Mouse (Mus musculus) layer of hippocampus, adult 2 months (tissue): ENCODE results near the gene Adm. TPM values are rescaled to one million over a fixed set of nuclear protein-coding genes. Genes with fewer than 3 reads are reported as not detected.

Experiments
- DNase-seq, 2 experiments: peaks; one replicate each; pipeline ENCODE4 v3.0.0; 2022; ENCODE audit warnings: low spot score in 2 of 2
- H3K27ac ChIP-seq: fragments of 200-600 bp; 2 replicates; pipeline ENCODE4 v1.8.1; 2022
- H3K4me3 ChIP-seq: fragments of 200-600 bp; 2 replicates; pipeline ENCODE4 v1.8.1; 2022; ENCODE audit warnings: mild to moderate bottlenecking
- CTCF ChIP-seq: fragments of 200-600 bp; conservative IDR thresholded peaks from 2 replicates; pipeline ENCODE4 v1.8.1; 2022; ENCODE audit warnings: antibody characterized with exemption, mild to moderate bottlenecking, moderate library complexity
- total RNA-seq, 2 experiments: library from RNA; stranded (reverse); gene quantifications; 2 replicates each; pipeline ENCODE4 v1.2.3; 2021

Gene Adm
- total RNA-seq, 2 experiments from 2014 or later, result 1.1 to 1.6 TPM

GRCm38 (mm10) chr7:110615792-110616191 lies 11.7 kb upstream of the Adm start:
- no peak overlapping the region for H3K27ac ChIP-seq
- TF ChIP-seq CTCF, result no peak

GRCm38 (mm10) chr7:110619086-110619611 lies 8.3 kb upstream of the Adm start:
- H3K27ac ChIP-seq, result no peak overlapping the region
- no peak overlapping the region for H3K4me3 ChIP-seq
- no peak for DNase-seq
- no peak for TF ChIP-seq CTCF

More at GRCm38 (mm10) chr7:110615792-110616191, 11.7 kb upstream of the Adm start:
- no peak for DNase-seq
- no peak overlapping the region; the same call in 1 of the 2 replicates for H3K4me3 ChIP-seq

- no peak for TF ChIP-seq CTCF
- no peak for DNase-seq
- Histone ChIP-seq H3K4me3 (no peak overlapping the region), H3K27ac (no peak overlapping the region)
Measured at GRCm38 (mm10) chr7:110624067-110624466, 3.4 kb upstream of the Adm start.

DNA sequence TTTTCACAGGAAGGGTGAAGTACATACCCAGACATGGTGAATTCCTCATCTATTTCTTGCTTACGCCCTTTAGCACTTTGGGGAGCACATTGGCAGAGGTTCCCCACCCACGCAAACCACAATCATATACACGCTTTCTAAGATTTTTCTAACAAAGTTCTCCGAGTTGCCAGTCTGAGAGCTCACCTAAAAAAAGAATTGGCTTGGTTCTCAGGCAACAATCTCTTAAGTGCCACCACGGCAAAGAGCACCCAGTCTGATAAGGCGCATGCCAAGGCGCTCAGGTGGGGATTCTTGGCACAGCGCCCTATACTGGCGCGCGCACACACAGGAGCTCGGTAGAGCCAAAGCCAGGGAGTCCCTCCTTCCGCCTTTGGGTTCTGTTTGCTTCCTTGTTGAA lies 2.5 kb upstream of the Adm start:
- H3K4me3 ChIP-seq, result no peak overlapping the region
- DNase-seq, result no peak
- TF ChIP-seq CTCF, result no peak
- H3K27ac ChIP-seq, result no peak overlapping the region

DNA sequence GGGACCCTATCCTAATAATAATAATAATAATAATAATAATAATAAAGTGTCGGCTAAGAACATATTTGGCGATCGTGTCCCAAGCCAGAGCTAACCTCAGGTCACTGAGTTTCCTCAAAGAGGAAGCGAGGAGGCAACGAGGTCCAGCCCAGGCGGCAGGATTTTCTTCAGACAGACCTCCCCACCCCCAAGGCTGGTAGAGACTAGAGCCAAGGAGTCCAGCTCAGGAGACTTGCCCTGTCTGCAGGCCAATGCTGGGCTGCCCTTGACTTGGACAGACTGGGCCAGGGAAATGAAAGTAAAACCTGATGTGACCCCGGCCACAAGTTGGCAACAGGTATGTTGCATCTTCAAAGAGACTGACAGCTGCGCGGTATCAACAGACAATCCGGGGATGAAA lies 2.0 kb upstream of the Adm start:
- no peak for TF ChIP-seq CTCF

GRCm38 (mm10) chr7:110626186-110627098 lies 1.0 kb upstream of the Adm start:
- Histone ChIP-seq H3K27ac (no peak overlapping the region), H3K4me3 (no peak overlapping the region)
- no peak for DNase-seq
- TF ChIP-seq CTCF, result no peak

More for the DNA sequence above, 2.0 kb upstream of the Adm start:
- no peak overlapping the region for H3K4me3 ChIP-seq
- no peak overlapping the region for H3K27ac ChIP-seq
- no peak for DNase-seq

- Histone ChIP-seq H3K27ac (no peak overlapping the region), H3K4me3 (peak overlapping the region; percentile 59)
- peak; percentile 53 for TF ChIP-seq CTCF
- DNase-seq, result no peak
Measured at GRCm38 (mm10) chr7:110627099-110627482, 370 bp upstream of the Adm start.

DNA sequence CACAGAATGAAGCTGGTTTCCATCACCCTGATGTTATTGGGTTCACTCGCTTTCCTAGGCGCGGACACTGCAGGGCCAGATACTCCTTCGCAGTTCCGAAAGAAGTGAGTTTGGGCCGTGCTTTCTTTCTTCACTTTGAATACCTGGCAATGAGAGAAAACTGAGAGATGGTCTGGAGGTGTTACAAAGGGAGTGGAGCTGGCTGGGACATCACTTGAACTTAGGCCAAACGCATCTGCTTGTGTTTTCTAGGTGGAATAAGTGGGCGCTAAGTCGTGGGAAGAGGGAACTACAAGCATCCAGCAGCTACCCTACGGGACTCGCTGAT lies 776 bp downstream of the Adm start:
- Histone ChIP-seq H3K4me3 (peak overlapping the region; percentile 59), H3K27ac (no peak overlapping the region)
- no peak for TF ChIP-seq CTCF
- DNase-seq, result no peak

DNA sequence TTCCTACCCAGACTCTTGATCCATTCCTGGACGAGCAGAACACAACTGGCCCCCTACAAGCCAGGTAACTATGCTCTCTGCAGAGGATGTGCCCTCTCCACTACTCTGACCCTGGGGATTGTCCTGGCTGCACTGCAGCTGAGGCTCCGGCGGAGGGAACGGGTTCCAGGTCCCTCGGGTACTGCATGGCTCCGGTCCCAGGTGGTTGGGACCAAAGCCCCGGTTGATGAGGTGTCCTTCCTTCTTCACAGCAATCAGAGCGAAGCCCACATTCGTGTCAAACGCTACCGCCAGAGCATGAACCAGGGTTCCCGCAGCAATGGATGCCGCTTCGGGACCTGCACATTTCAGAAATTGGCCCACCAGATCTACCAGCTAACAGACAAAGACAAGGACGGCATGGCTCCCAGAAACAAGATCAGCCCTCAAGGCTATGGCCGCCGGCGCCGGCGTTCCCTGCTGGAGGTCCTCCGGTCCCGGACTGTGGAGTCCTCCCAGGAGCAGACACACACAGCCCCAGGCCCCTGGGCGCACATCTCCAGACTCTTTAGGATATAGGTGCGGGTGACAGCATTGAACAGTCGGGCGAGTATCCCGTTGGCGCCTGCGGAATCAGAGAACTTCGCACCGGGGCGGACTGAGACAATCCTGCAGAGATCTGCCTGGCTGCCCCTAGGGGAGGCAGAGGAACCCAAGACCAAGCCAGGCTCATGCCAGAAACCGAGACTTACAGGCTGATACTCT lies 1.3 kb downstream of the Adm start:
- Histone ChIP-seq H3K4me3 (peak overlapping the region; percentile 59), H3K27ac (no peak overlapping the region)
- TF ChIP-seq CTCF, result peak; percentile 63
- DNase-seq, result no peak

- Histone ChIP-seq H3K4me3 (peak overlapping the region; percentile 57), H3K27ac (peak overlapping the region; percentile 21; the same call in 1 of the 2 replicates)
- peak; percentile 99 for TF ChIP-seq CTCF
- DNase-seq, result peak; percentile 78 to 86
Measured at GRCm38 (mm10) chr7:110629892-110630666, 2.6 kb downstream of the Adm start.

- TF ChIP-seq CTCF, result no peak
- Histone ChIP-seq H3K27ac (no peak overlapping the region), H3K4me3 (no peak overlapping the region)
- DNase-seq, result no peak
Measured at GRCm38 (mm10) chr7:110631136-110631888, 3.9 kb downstream of the Adm start.

DNA sequence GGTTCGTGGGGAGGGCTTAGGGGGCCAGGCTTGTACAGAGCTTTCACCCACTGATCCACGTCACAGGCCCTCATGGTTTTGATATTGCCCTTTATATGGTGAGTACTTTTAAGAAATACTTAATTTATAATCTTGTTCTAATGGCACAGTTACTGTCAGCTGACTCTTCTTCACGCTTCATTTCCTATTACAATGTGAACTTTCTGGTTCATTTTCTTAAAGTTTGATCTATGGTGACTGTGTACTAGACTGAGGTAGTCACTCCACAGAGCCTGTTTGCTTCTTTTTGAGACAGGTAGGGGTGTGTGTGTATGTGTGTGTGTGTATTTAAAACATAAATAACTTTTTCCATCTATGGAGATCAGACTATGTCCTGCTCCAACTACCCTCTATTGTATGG lies 8.5 kb downstream of the Adm start:
- Histone ChIP-seq H3K4me3 (no peak overlapping the region), H3K27ac (no peak overlapping the region)
- no peak for TF ChIP-seq CTCF
- no peak for DNase-seq
